ENCODE assay signal across 11 mouse cellular contexts in genomic region chr16:94246058-94246784, GRCm38 (mm10).
A peak's percentile ranks its signal among the peaks of the same experiment; 100 is the strongest.
DNase-seq lines count a peak whose midpoint lies in the region; ATAC-seq lines count a peak whose summit lies in the region.
"Had no signal": no experiment of that assay in that cellular context is flagged by ENCODE, and none has a peak within 500 bp of the region (broad histone marks: within the 10 kb centered on the region; RNA-seq: fewer than 3 reads in every experiment).

No protein-coding gene starts in this region.

- H3K9ac ChIP-seq in liver, embryonic 12.5 days: no peak overlapping the region
- no peak overlapping the region for H3K9ac ChIP-seq in liver, embryonic 11.5 days (ENCODE audit: low read depth, low read length)
- H3K9ac ChIP-seq in limb, embryonic 15.5 days: no peak overlapping the region

- ATAC-seq in liver, embryonic 12.5 days: 0 out of 2 replicates have a peak, but pooled peaks have one; percentile 24
- ATAC-seq in liver, embryonic 11.5 days (replicated peaks; ENCODE audit: low FRiP score): no peak
- peak; percentile 66; the same call in 1 of the 2 replicates for ATAC-seq in limb, embryonic 15.5 days (ENCODE audit: insufficient number of reproducible peaks, low FRiP score, low TSS enrichment, low read depth)

- no peaks in the 10 kb centered on the region for H3K9me3 ChIP-seq in liver, embryonic 12.5 days (replicated peaks)
- no peaks in the 10 kb centered on the region for H3K9me3 ChIP-seq in liver, embryonic 11.5 days (ENCODE audit: control insufficient read depth, low read length)
- H3K9me3 ChIP-seq in limb, embryonic 15.5 days: no peaks in the 10 kb centered on the region

- H3K36me3 ChIP-seq in liver, embryonic 12.5 days: no peaks in the 10 kb centered on the region
- no peaks in the 10 kb centered on the region for H3K36me3 ChIP-seq in liver, embryonic 11.5 days (ENCODE audit: control insufficient read depth, insufficient read depth, low read length)
- no peaks in the 10 kb centered on the region for H3K36me3 ChIP-seq in limb, embryonic 15.5 days

- H3K4me2 ChIP-seq in liver, embryonic 12.5 days: no peak overlapping the region
- H3K4me2 ChIP-seq in liver, embryonic 11.5 days: no peak overlapping the region
- no peak overlapping the region for H3K4me2 ChIP-seq in limb, embryonic 15.5 days

- no peak for DNase-seq in liver, embryonic 11.5 days (ENCODE audit: low spot score)
- peak; percentile 57 to 69 for DNase-seq in spleen, adult 18-20 months
- DNase-seq in frontal cortex, postnatal 36 days (ENCODE audit: low spot score in 2 of 2): no peak
- no peak for DNase-seq in adrenal gland, postnatal 25 days
- no peak for DNase-seq in thymus, postnatal 36 days
- DNase-seq: adrenal gland, postnatal 36 days; cerebellum, adult 2 months had no signal

- no peak overlapping the region for H3K4me3 ChIP-seq in liver, embryonic 12.5 days
- H3K4me3 ChIP-seq in liver, embryonic 11.5 days (ENCODE audit: low read depth, low read length): no peak overlapping the region
- peak overlapping the region; percentile 48 for H3K4me3 ChIP-seq in brown adipose tissue, adult 24 weeks (ENCODE audit: insufficient read depth, low read depth, low read length)
- H3K4me3 ChIP-seq in limb, embryonic 15.5 days: no peak overlapping the region
- H3K4me3 ChIP-seq: megakaryocyte, embryonic 14.5 days had no signal

- H3K27me3 ChIP-seq in liver, embryonic 12.5 days (replicated peaks): no peaks in the 10 kb centered on the region
- no peaks in the 10 kb centered on the region for H3K27me3 ChIP-seq in liver, embryonic 11.5 days (replicated peaks; ENCODE audit: control insufficient read depth, insufficient read depth, low read length)
- peaks cover 27% of the 10 kb centered on the region; the same call in 1 of the 2 replicates for H3K27me3 ChIP-seq in limb, embryonic 15.5 days

- H3K27ac ChIP-seq in liver, embryonic 12.5 days: no peak overlapping the region
- H3K27ac ChIP-seq in liver, embryonic 11.5 days (ENCODE audit: low read depth, low read length): no peak overlapping the region
- peak overlapping the region; percentile 54; the same call in 1 of the 2 replicates for H3K27ac ChIP-seq in brown adipose tissue, adult 24 weeks (replicated peaks; ENCODE audit: low read depth, low read length)
- peak overlapping the region; percentile 43; the same call in 1 of the 2 replicates for H3K27ac ChIP-seq in limb, embryonic 15.5 days

- 0 out of 2 replicates have a peak, but pooled peaks cover 5% of the 10 kb centered on the region for H3K4me1 ChIP-seq in liver, embryonic 12.5 days
- H3K4me1 ChIP-seq in liver, embryonic 11.5 days (replicated peaks; ENCODE audit: control insufficient read depth, insufficient read depth, low read length): no peaks in the 10 kb centered on the region
- no peaks in the 10 kb centered on the region for H3K4me1 ChIP-seq in brown adipose tissue, adult 24 weeks (ENCODE audit: control insufficient read depth, insufficient read depth, insufficient read length, low read length)
- peaks cover 25% of the 10 kb centered on the region for H3K4me1 ChIP-seq in limb, embryonic 15.5 days

- WGBS in liver, embryonic 12.5 days (ENCODE audit: insufficient replicate concordance): 62% methylated on average over 17 of the region's 17 CpGs
- WGBS in liver, embryonic 11.5 days: 70% methylated on average over 17 of the region's 17 CpGs
- WGBS in limb, embryonic 15.5 days: 44% methylated on average over 17 of the region's 17 CpGs

Comparison
In these comparisons a context has a peak if more than half of its experiments do, and no peak if none do; other contexts are left out.
1. H3K27ac ChIP-seq: peak in brown adipose tissue, adult 24 weeks (single experiment) and limb, embryonic 15.5 days (single experiment); none in liver, embryonic 12.5 days (single experiment) and liver, embryonic 11.5 days (single experiment).
2. DNase-seq: peak in spleen, adult 18-20 months (2 of 2); none in liver, embryonic 11.5 days (single experiment), frontal cortex, postnatal 36 days (0 of 2), adrenal gland, postnatal 25 days (single experiment) and thymus, postnatal 36 days (0 of 2).